13 mouse cellular contexts compared by ENCODE assay signal in genomic region chr1:74047311-74047710, GRCm38 (mm10).
DNase-seq lines count a peak whose midpoint lies in the region; ATAC-seq lines count a peak whose summit lies in the region.
"Had no signal": no experiment of that assay in that cellular context is flagged by ENCODE, and none has a peak within 500 bp of the region (broad histone marks: within the 10 kb centered on the region; RNA-seq: fewer than 3 reads in every experiment).

No protein-coding gene starts in this region.

- no peak for ATAC-seq in kidney, embryonic 15.5 days (replicated peaks; ENCODE audit: low FRiP score)
- no peak for ATAC-seq in hindbrain, embryonic 12.5 days (ENCODE audit: low FRiP score)
- ATAC-seq: midbrain, embryonic 16.5 days had no signal

- no peaks in the 10 kb centered on the region for H3K36me3 ChIP-seq in kidney, embryonic 15.5 days
- no peaks in the 10 kb centered on the region for H3K36me3 ChIP-seq in hindbrain, embryonic 12.5 days

- no peak overlapping the region for H3K4me2 ChIP-seq in kidney, embryonic 15.5 days
- H3K4me2 ChIP-seq in hindbrain, embryonic 12.5 days (replicated peaks) = no peak overlapping the region

- WGBS in kidney, embryonic 15.5 days = 44% methylated on average over 2 of the region's 2 CpGs
- WGBS in hindbrain, embryonic 12.5 days = 73% methylated on average over 2 of the region's 2 CpGs

- H3K9me3 ChIP-seq in kidney, embryonic 15.5 days (replicated peaks) = no peaks in the 10 kb centered on the region
- H3K9me3 ChIP-seq in hindbrain, embryonic 12.5 days (replicated peaks) = no peaks in the 10 kb centered on the region
- H3K9me3 ChIP-seq: hindbrain, embryonic 10.5 days had no signal

- peaks cover 49% of the 10 kb centered on the region for H3K4me1 ChIP-seq in brown adipose tissue, adult 24 weeks (ENCODE audit: control insufficient read depth, insufficient read depth, insufficient read length, low read length)
- peaks cover 56% of the 10 kb centered on the region for H3K4me1 ChIP-seq in kidney, embryonic 15.5 days
- peaks cover 15% of the 10 kb centered on the region for H3K4me1 ChIP-seq in hindbrain, embryonic 12.5 days

- H3K27ac ChIP-seq in brown adipose tissue, adult 24 weeks (replicated peaks; ENCODE audit: low read depth, low read length) = peak overlapping the region; percentile 28; the same call in 1 of the 2 replicates
- H3K27ac ChIP-seq in kidney, embryonic 15.5 days = peak overlapping the region; percentile 64
- H3K27ac ChIP-seq in hindbrain, embryonic 12.5 days = no peak overlapping the region
- H3K27ac ChIP-seq: hindbrain, embryonic 10.5 days; layer of hippocampus, adult 2 months had no signal

- no peaks in the 10 kb centered on the region for H3K27me3 ChIP-seq in kidney, embryonic 15.5 days
- no peaks in the 10 kb centered on the region for H3K27me3 ChIP-seq in hindbrain, embryonic 12.5 days

- 0 out of 2 replicates have a peak overlapping the region, but pooled peaks have one; percentile 11 for H3K9ac ChIP-seq in kidney, embryonic 15.5 days
- no peak overlapping the region for H3K9ac ChIP-seq in hindbrain, embryonic 12.5 days

- DNase-seq in heart, adult 18-20 months = peak; percentile 60 to 68
- DNase-seq in heart, adult 9 months (ENCODE audit: low spot score in 2 of 2) = no peak
- DNase-seq in lung, postnatal 10 days = peak; percentile 87
- no peak for DNase-seq in frontal cortex, postnatal 25 days (ENCODE audit: low spot score in 2 of 2)
- DNase-seq in layer of hippocampus, postnatal 10 days (ENCODE audit: low spot score in 2 of 2) = no peak
- DNase-seq: embryo, embryonic 11 days; thymus, postnatal 25 days had no signal

- H3K4me3 ChIP-seq in brown adipose tissue, adult 24 weeks (ENCODE audit: insufficient read depth, low read depth, low read length) = no peak overlapping the region
- H3K4me3 ChIP-seq in kidney, embryonic 15.5 days (replicated peaks) = no peak overlapping the region
- H3K4me3 ChIP-seq in hindbrain, embryonic 12.5 days = no peak overlapping the region
- H3K4me3 ChIP-seq: hindbrain, embryonic 10.5 days; layer of hippocampus, adult 2 months had no signal

Comparison
In these comparisons a context has a peak if more than half of its experiments do, and no peak if none do; other contexts are left out.
1. DNase-seq: peak in heart, adult 18-20 months (2 of 2) and lung, postnatal 10 days (single experiment); none in heart, adult 9 months (0 of 2), frontal cortex, postnatal 25 days (0 of 2) and layer of hippocampus, postnatal 10 days (0 of 2).